Mouse (Mus musculus): ENCODE measurements around the gene Slc25a10. TPM values are rescaled to one million over a fixed set of nuclear protein-coding genes. Genes with fewer than 3 reads are reported as not detected.

Gene Slc25a10
- polyA plus RNA-seq, 1 experiment: 154 TPM

DNA sequence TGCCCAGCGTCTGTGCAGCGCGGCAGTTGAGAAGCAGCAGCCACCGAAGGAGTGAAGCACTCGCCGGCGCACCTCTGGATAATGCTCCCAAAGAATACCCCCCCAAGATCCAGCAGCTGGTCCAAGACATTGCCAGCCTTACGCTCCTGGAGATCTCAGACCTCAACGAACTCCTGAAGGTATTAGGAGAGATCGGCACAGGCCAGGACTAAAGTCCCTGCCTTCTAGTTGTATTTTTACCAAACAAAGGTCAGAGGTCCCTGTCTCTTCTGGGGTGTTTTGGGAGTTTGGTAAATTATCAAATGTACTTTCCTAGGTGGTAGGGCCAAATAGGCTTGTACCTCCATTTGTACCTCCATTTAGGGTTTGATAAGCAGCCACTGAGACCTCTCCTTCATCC is 6.4 kb upstream of the Slc25a10 start:
- Histone ChIP-seq H3K79me2 (ENCODE audit: control insufficient read depth, insufficient read depth) (peaks cover 38% of the 10 kb centered on the region), H3K36me3 (ENCODE audit: control insufficient read depth, insufficient read depth) (peaks cover 79% of the 10 kb centered on the region), H3ac (ENCODE audit: control insufficient read depth, insufficient read length, low read depth) (peak overlapping the region; percentile 98), H3K79me3 (ENCODE audit: low read depth) (peaks cover 26% of the 10 kb centered on the region), H3K4me3 (ENCODE audit: insufficient read depth, poor library complexity, severe bottlenecking) (peak overlapping the region; percentile 100), H3K27me3 (ENCODE audit: control insufficient read depth, insufficient read depth, insufficient read length) (no peaks in the 10 kb centered on the region)
- TF ChIP-seq FOSL1 (IDR thresholded peaks at IDR 0.05; ENCODE audit: insufficient read depth, low read length, poor library complexity, severe bottlenecking): no peak

DNA sequence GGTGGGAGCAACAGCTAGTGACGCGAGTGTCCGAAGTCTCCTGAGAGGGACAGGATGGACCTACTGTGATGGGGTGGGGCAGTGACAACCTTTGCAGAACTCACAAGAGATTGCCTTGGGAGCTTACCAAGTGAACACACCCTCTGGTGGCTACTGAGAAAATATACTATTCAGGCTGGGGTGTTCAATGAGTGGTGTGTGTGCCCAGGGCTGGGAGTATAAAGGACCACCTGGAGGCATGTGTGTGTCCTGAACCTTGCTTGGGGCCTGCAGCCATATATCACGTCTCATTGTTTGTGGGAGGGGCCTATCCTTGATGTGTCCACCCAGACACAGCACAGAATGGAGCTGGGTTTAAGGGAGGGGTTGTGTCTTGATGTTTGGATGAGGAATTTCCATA is 3.1 kb upstream of the Slc25a10 start:
- Histone ChIP-seq H3ac (ENCODE audit: control insufficient read depth, insufficient read length, low read depth) (no peak overlapping the region), H3K79me3 (ENCODE audit: low read depth) (peaks cover 38% of the 10 kb centered on the region), H3K79me2 (ENCODE audit: control insufficient read depth, insufficient read depth) (peaks cover 59% of the 10 kb centered on the region), H3K27me3 (ENCODE audit: control insufficient read depth, insufficient read depth, insufficient read length) (no peaks in the 10 kb centered on the region), H3K36me3 (ENCODE audit: control insufficient read depth, insufficient read depth) (peaks cover 56% of the 10 kb centered on the region), H3K4me3 (ENCODE audit: insufficient read depth, poor library complexity, severe bottlenecking) (no peak overlapping the region)
- TF ChIP-seq CEBPB (IDR thresholded peaks at IDR 0.05; ENCODE audit: low read depth) (no peak), USF1 (IDR thresholded peaks at IDR 0.05; ENCODE audit: low read depth) (no peak), MAX (IDR thresholded peaks at IDR 0.05) (no peak), MYOG (IDR thresholded peaks at IDR 0.05; ENCODE audit: control insufficient read depth, extremely low read depth, insufficient read length) (no peak), FOSL1 (IDR thresholded peaks at IDR 0.05; ENCODE audit: insufficient read depth, low read length, poor library complexity, severe bottlenecking) (no peak), MYOD1 (IDR thresholded peaks at IDR 0.05; ENCODE audit: control insufficient read depth, insufficient read length, low read depth) (no peak), CTCF (IDR thresholded peaks at IDR 0.05; ENCODE audit: control insufficient read depth, insufficient read depth, insufficient read length) (no peak)

DNA sequence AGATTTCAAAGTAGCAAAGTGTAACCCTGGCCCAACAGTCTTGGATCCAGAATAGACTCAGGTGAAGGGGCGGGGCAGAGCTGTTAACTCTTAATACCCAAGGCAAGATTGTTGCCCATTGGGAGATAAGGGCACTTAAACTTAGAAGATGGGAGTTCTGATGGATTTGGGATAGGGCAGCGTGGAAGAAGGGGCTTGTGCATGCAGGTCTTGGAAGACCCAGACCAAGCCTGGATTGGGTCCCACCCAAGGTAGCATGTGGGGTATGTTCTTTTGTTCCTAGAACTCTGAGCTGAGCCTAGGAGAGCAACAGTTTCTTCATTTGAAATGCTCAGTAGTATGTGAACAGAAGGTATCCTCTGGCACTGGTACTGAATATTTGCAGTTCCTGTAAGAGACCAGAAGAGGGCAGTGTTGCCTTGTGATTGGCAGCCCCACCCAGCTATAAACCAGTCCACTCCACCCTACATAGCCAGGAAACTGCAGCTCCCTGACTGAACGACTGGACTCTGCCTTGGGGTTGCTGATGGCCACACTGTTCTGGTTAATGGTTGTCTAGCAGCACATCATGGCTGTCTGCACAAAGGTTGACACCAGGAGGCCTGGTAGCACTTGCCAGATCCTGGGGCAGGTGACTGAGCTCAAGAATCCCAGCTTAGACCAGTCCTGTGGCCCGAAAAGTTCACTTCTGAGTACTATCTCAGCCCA is 2.4 kb upstream of the Slc25a10 start:
- Histone ChIP-seq H3K79me3 (ENCODE audit: low read depth) (peaks cover 40% of the 10 kb centered on the region), H3K79me2 (ENCODE audit: control insufficient read depth, insufficient read depth) (peaks cover 66% of the 10 kb centered on the region), H3ac (ENCODE audit: control insufficient read depth, insufficient read length, low read depth) (peak overlapping the region; percentile 22), H3K4me3 (ENCODE audit: insufficient read depth, poor library complexity, severe bottlenecking) (no peak overlapping the region), H3K36me3 (ENCODE audit: control insufficient read depth, insufficient read depth) (peaks cover 58% of the 10 kb centered on the region), H3K27me3 (ENCODE audit: control insufficient read depth, insufficient read depth, insufficient read length) (no peaks in the 10 kb centered on the region)
- peak; percentile 73 for TF ChIP-seq CTCF (IDR thresholded peaks at IDR 0.05; ENCODE audit: control insufficient read depth, insufficient read depth, insufficient read length)
- no peak for TF ChIP-seq MAX (IDR thresholded peaks at IDR 0.05)

DNA sequence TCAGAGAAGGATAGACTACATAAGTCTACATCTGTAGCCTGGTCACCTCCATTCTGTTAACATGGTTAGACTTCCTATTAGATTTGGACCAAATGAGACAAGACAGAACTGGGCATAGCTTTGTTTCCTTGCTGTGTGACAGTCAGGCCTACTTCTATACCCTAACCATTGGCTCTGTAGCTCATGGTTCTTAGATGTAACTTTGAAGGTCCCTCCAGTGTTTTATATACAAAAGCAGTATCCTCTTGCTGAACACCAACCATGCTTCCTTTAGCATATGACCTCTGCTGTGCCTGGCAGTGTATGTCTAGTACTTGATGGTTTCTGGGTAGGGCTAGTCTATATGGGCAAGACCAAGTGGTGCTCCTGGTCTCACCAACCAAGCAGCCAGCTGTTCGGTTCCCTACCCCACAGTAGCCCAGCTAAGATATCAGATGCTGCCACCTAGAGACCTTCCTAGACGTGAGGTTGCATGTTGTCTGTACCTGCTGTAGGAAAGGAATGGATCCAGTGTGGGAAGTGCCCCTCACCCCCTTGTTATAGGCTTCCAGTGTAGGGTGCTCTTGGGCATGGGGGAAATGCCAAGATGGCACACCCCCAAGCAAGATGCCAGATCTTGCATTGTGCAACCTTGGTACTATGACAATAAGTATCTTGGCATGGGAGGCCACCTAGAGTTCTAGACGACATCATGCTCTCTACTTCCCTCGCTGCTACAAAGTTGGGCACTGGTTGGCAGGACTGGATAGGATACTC is 1.2 kb upstream of the Slc25a10 start:
- no peak overlapping the region for H3K4me3 ChIP-seq (ENCODE audit: insufficient read depth, poor library complexity, severe bottlenecking)
- TF ChIP-seq FOSL1 (IDR thresholded peaks at IDR 0.05; ENCODE audit: insufficient read depth, low read length, poor library complexity, severe bottlenecking) (no peak), CEBPB (IDR thresholded peaks at IDR 0.05; ENCODE audit: low read depth) (no peak), CTCF (IDR thresholded peaks at IDR 0.05; ENCODE audit: control insufficient read depth, insufficient read depth, insufficient read length) (no peak), MYOD1 (IDR thresholded peaks at IDR 0.05; ENCODE audit: control insufficient read depth, insufficient read length, low read depth) (no peak), MYOG (IDR thresholded peaks at IDR 0.05; ENCODE audit: control insufficient read depth, extremely low read depth, insufficient read length) (no peak), USF1 (IDR thresholded peaks at IDR 0.05; ENCODE audit: low read depth) (no peak), MAX (IDR thresholded peaks at IDR 0.05) (no peak)

DNA sequence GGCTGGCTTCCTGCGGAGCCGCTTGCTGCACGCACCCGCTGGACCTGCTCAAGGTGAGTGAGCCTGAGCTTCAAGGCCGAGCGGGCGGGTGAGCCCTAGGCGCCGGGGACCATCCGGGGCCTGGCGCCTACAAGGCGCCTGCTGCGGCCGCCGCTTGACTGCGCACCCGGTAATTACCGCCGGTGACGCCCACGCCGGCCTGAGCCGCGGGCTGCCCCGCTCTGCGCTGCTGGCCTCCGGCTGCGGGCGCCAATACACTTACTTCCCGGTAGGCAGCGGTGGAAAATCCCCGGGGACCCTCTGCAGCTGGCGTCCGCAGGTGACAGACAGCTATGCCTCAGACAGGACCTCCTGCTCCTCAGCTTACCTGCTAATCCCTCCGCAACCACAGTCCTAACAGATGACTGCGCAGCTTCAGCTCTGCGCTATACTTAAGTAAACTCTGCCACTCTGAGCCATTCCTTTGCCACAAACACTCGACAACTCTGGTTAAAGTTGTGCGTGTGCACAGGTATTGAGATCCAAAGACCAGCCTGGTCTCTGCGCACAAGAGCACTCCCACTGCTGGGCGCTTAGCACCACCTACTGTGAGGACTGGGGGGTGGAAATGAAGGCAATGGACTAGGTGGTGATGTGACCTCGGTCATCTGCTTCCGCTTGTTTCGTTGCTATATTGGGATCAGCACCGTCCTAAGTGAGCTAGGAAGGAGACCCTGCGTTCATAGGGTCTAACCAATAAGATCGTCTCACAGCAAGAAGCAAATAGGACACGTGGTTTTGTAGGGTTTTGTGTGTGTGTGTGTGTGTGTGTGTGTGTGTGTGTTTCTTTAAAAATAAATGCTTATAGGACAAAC is 611 bp downstream of the Slc25a10 start:
- peak overlapping the region; percentile 84 for H3ac ChIP-seq (ENCODE audit: control insufficient read depth, insufficient read length, low read depth)
- H3K36me3 ChIP-seq (ENCODE audit: control insufficient read depth, insufficient read depth): peaks cover 65% of the 10 kb centered on the region
- H3K79me2 ChIP-seq (ENCODE audit: control insufficient read depth, insufficient read depth): peaks cover 41% of the 10 kb centered on the region
- TF ChIP-seq FOSL1 (IDR thresholded peaks at IDR 0.05; ENCODE audit: insufficient read depth, low read length, poor library complexity, severe bottlenecking) (no peak), CEBPB (IDR thresholded peaks at IDR 0.05; ENCODE audit: low read depth) (no peak), MYOG (IDR thresholded peaks at IDR 0.05; ENCODE audit: control insufficient read depth, extremely low read depth, insufficient read length) (no peak), CTCF (IDR thresholded peaks at IDR 0.05; ENCODE audit: control insufficient read depth, insufficient read depth, insufficient read length) (no peak), USF1 (IDR thresholded peaks at IDR 0.05; ENCODE audit: low read depth) (peak; percentile 79), MYOD1 (IDR thresholded peaks at IDR 0.05; ENCODE audit: control insufficient read depth, insufficient read length, low read depth) (no peak), MAX (IDR thresholded peaks at IDR 0.05) (no peak)
- peaks cover 14% of the 10 kb centered on the region for H3K79me3 ChIP-seq (ENCODE audit: low read depth)
- H3K4me3 ChIP-seq (ENCODE audit: insufficient read depth, poor library complexity, severe bottlenecking): peak overlapping the region; percentile 99
- H3K27me3 ChIP-seq (ENCODE audit: control insufficient read depth, insufficient read depth, insufficient read length): no peaks in the 10 kb centered on the region

More for the DNA sequence above, 1.2 kb upstream of the Slc25a10 start:
- no peak overlapping the region for H3ac ChIP-seq (ENCODE audit: control insufficient read depth, insufficient read length, low read depth)
- H3K36me3 ChIP-seq (ENCODE audit: control insufficient read depth, insufficient read depth): peaks cover 66% of the 10 kb centered on the region
- peaks cover 31% of the 10 kb centered on the region for H3K79me3 ChIP-seq (ENCODE audit: low read depth)
- H3K27me3 ChIP-seq (ENCODE audit: control insufficient read depth, insufficient read depth, insufficient read length): no peaks in the 10 kb centered on the region
- H3K79me2 ChIP-seq (ENCODE audit: control insufficient read depth, insufficient read depth): peaks cover 58% of the 10 kb centered on the region
